Mouse (Mus musculus): ENCODE data around the gene Pitpna.
A peak's percentile ranks its signal among the peaks of the same experiment; 100 is the strongest.

- TF ChIP-seq CTCF (IDR thresholded peaks at IDR 0.05; ENCODE audit: control insufficient read depth, insufficient read depth, low read length) = peak; percentile 97
- TF ChIP-seq POLR2A (IDR thresholded peaks at IDR 0.05; ENCODE audit: borderline replicate concordance, control insufficient read depth, low read depth, low read length) = no peak
These were observed 14.8 kb upstream of the Pitpna start for GRCm38 (mm10) chr11:75572854-75573650.

All from bone marrow, adult 2 months (tissue).